Mouse (Mus musculus): ENCODE measurements around the gene Gm5148.

Gm5148 gene

GRCm38 (mm10) chr3:37724171-37724804, at the start of gene Gm5148:
Gm5148 (minus strand) TSS chr3:37724490.
- peak; percentile 89 for DNase-seq

- DNase-seq = no peak
Observed at GRCm38 (mm10) chr3:37770951-37771350, 46.7 kb upstream of the Gm5148 start.

GRCm38 (mm10) chr3:37769268-37769756, 45.0 kb upstream of the Gm5148 start:
- no peak for DNase-seq

GRCm38 (mm10) chr3:37767147-37768015, 43.1 kb upstream of the Gm5148 start:
- no peak for DNase-seq

- no peak for DNase-seq
Observed at GRCm38 (mm10) chr3:37766628-37767027, 42.3 kb upstream of the Gm5148 start.

GRCm38 (mm10) chr3:37765971-37766370, 41.7 kb upstream of the Gm5148 start:
- no peak for DNase-seq

- DNase-seq = no peak
Observed at GRCm38 (mm10) chr3:37765275-37765674, 41.0 kb upstream of the Gm5148 start.

GRCm38 (mm10) chr3:37762303-37762702, 38.0 kb upstream of the Gm5148 start:
- no peak for DNase-seq

GRCm38 (mm10) chr3:37761741-37762140, 37.5 kb upstream of the Gm5148 start:
- DNase-seq = no peak

GRCm38 (mm10) chr3:37760866-37761265, 36.6 kb upstream of the Gm5148 start:
- peak; percentile 50 for DNase-seq

GRCm38 (mm10) chr3:37758611-37759322, 34.5 kb upstream of the Gm5148 start:
- DNase-seq = no peak

- DNase-seq = peak; percentile 57
Observed at GRCm38 (mm10) chr3:37758124-37758523, 33.8 kb upstream of the Gm5148 start.

- no peak for DNase-seq
Observed at GRCm38 (mm10) chr3:37757613-37758012, 33.3 kb upstream of the Gm5148 start.

GRCm38 (mm10) chr3:37756005-37756404, 31.7 kb upstream of the Gm5148 start:
- no peak for DNase-seq

GRCm38 (mm10) chr3:37754639-37755038, 30.3 kb upstream of the Gm5148 start:
- no peak for DNase-seq

- DNase-seq = no peak
Observed at GRCm38 (mm10) chr3:37753148-37753547, 28.9 kb upstream of the Gm5148 start.

- DNase-seq = peak; percentile 30
Observed at GRCm38 (mm10) chr3:37748002-37748733, 23.9 kb upstream of the Gm5148 start.

GRCm38 (mm10) chr3:37747258-37748001, 23.1 kb upstream of the Gm5148 start:
- DNase-seq = no peak

- DNase-seq = no peak
Observed at GRCm38 (mm10) chr3:37744050-37744449, 19.8 kb upstream of the Gm5148 start.

- no peak for DNase-seq
Observed at GRCm38 (mm10) chr3:37739996-37740395, 15.7 kb upstream of the Gm5148 start.

- DNase-seq = no peak
Observed at GRCm38 (mm10) chr3:37738171-37738950, 14.1 kb upstream of the Gm5148 start.
